ENCODE assay signal across 21 mouse cellular contexts in genomic region chr3:46553590-46553989, GRCm38 (mm10).
DNase-seq lines count a peak whose midpoint lies in the region; ATAC-seq lines count a peak whose summit lies in the region.
"Had no signal": no experiment of that assay in that cellular context is flagged by ENCODE, and none has a peak within 500 bp of the region (broad histone marks: within the 10 kb centered on the region; RNA-seq: fewer than 3 reads in every experiment).

No protein-coding gene starts in this region.

- intact Hi-C loops in left cerebral cortex, postnatal 25 days (cut with DNase I) = loop anchor here (1.0 to 10.0 kb wide), 2 partner anchors 30 to 589 kb away; no protein-coding TSS in a partner anchor
- intact Hi-C loops in left cerebral cortex, postnatal 36 days (cut with DNase I) = no loop called here

- ATAC-seq in frontal cortex, adult (ENCODE audit: low TSS enrichment) = peak; percentile 96
- ATAC-seq: activated CD4-positive, CD25-positive, alpha-beta regulatory T cell, adult 4 months; CD4-positive, CD25-positive, alpha-beta regulatory T cell, adult 4 months; Patski had no signal

- no peak for DNase-seq in frontal cortex, postnatal 25 days (ENCODE audit: low spot score in 2 of 2)
- DNase-seq in left cerebral cortex, postnatal 25 days (ENCODE audit: low spot score in 2 of 2) = peak; percentile 8 to 66
- no peak for DNase-seq in left cerebral cortex, postnatal 36 days (ENCODE audit: low spot score in 2 of 2)
- DNase-seq in brain, adult 2 months (ENCODE audit: low read depth, low spot score) = peak; percentile 74
- DNase-seq in telencephalon, adult 2 months (ENCODE audit: low read depth, low spot score) = peak; percentile 70
- no peak for DNase-seq in gastrocnemius, adult 18-20 months (ENCODE audit: low spot score)
- DNase-seq in right cerebral cortex, adult 2 months (ENCODE audit: low spot score in 2 of 2) = no peak
- DNase-seq: adrenal gland, adult 2 months; adrenal gland, adult 8-10 months; adrenal gland, postnatal 10 days; adrenal gland, postnatal 14 days; adrenal gland, postnatal 25 days; adrenal gland, postnatal 36 days; B cell, adult 2 months; cerebellum, adult 11 months; cerebellum, adult 11-12 months; cerebellum, adult 18-20 months had no signal

Comparison
In these comparisons a context has a peak if more than half of its experiments do, and no peak if none do; other contexts are left out.
1. DNase-seq: peak in left cerebral cortex, postnatal 25 days (2 of 2), brain, adult 2 months (single experiment) and telencephalon, adult 2 months (single experiment); none in frontal cortex, postnatal 25 days (0 of 2), left cerebral cortex, postnatal 36 days (0 of 2), gastrocnemius, adult 18-20 months (single experiment) and right cerebral cortex, adult 2 months (0 of 2).